Mouse (Mus musculus) MEL (cell line): Measurements from ENCODE around the gene Anln.

ENCODE experiments used
- E2F4 ChIP-seq: IDR thresholded peaks from 2 replicates; pipeline ENCODE4 v1.6.1; 2011; ENCODE audit warnings: low read depth, low read length, improper control_type of control experiment, borderline replicate concordance
- SMC3 ChIP-seq: IDR thresholded peaks from 2 replicates; pipeline ENCODE4 v1.6.1; 2011; ENCODE audit warnings: low read depth, low read length, improper control_type of control experiment
- ZKSCAN1 ChIP-seq: IDR thresholded peaks from 2 replicates; pipeline ENCODE4 v1.6.1; 2012; ENCODE audit warnings: low read depth, mild to moderate bottlenecking, inconsistent platforms, low read length, improper control_type of control experiment, moderate library complexity

GRCm38 (mm10) chr9:22366221-22366620 is 22.8 kb downstream of the Anln start:
- no peak for TF ChIP-seq ZKSCAN1
- no peak for TF ChIP-seq SMC3
- no peak for TF ChIP-seq E2F4
